Mouse (Mus musculus): ENCODE results near the gene Ndufb11.

DNA sequence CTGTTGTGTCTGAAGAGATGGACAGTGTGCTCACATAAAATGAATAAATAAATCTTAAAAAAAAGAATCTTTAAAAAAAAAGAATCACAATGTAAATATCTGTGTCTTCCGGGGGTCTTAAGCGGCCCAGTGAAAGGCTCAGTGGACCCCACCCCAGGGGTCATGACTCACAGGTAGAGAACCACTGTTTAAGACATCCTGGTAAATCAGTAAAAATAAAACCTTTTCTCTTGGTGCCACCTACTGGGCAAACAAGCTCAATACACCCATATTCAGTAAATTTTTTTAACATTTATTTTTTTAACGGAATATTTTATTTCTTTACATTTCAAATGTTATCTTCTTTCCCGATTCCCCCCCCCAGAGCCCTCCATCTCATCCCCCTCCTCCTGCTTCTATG is 29.5 kb downstream of the Ndufb11 start:
- TF ChIP-seq ZNF384 (IDR thresholded peaks at IDR 0.05; ENCODE audit: low read depth, low read length) (no peak), CHD2 (IDR thresholded peaks at IDR 0.05; ENCODE audit: low read depth, low read length) (no peak), ZC3H11A (IDR thresholded peaks at IDR 0.05; ENCODE audit: borderline replicate concordance, low read depth, low read length) (no peak), HCFC1 (IDR thresholded peaks at IDR 0.05; ENCODE audit: borderline replicate concordance, insufficient read depth, low read length) (no peak)
